Mouse (Mus musculus): ENCODE data around the gene Pgpep1. TPM values are rescaled to one million over a fixed set of nuclear protein-coding genes. Genes with fewer than 3 reads are reported as not detected.

Gene Pgpep1
- polyA plus RNA-seq, 1 experiment from 2014 or later, result 60.7 TPM

DNA sequence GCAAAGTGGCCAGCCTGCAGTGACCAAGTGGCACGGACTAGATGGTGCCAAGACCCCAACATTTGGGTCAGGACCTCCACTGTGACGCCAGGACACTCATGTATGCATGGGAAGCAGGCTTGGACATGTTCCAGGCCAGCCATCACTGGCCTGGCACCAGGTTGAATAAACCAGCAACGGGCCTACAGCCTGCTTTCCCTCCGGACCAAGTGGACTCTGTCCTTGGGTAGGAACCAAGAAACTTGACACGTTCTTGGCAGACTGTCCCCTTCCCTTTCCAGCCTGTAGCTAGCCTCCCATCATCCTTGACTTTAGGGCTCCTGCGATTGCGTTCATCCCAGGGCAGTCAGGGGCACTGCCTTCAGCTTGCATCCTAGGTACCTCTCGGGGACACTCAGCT is 27.4 kb upstream of the Pgpep1 start:
- 71% methylated on average over 8 of the region's 8 CpGs for WGBS
- Histone ChIP-seq H3K27ac (no peak overlapping the region; the same call in 1 of the 2 replicates), H3K27me3 (no peaks in the 10 kb centered on the region), H3K4me3 (no peak overlapping the region), H3K36me3 (no peaks in the 10 kb centered on the region), H3K9me3 (no peaks in the 10 kb centered on the region), H3K4me1 (peaks cover 41% of the 10 kb centered on the region), H3K9ac (no peak overlapping the region), H3K4me2 (no peak overlapping the region)
- ATAC-seq (ENCODE audit: insufficient number of reproducible peaks, low FRiP score, low TSS enrichment, low read depth), result no peak

DNA sequence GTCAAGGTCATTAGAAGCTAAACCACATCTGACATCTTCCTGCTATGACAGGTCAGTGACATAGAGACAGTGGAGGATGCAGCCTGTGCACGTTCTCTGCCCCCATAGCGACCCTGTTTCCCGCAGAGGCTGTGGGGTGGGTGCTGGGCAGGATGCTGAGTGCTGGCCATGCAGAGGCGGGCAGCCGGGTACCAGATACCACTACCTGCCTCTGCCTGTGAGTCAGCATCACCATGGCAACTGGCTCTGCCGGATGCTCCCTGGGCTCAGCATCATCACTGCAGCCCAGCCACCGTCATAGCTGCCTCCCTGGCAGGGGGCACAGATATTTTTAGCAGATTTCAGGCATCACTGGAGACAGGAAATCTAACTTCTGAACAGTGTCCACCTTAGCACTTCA is 24.1 kb upstream of the Pgpep1 start:
- H3K9ac ChIP-seq, result no peak overlapping the region
- H3K36me3 ChIP-seq, result peaks cover 10% of the 10 kb centered on the region
- ATAC-seq (ENCODE audit: insufficient number of reproducible peaks, low FRiP score, low TSS enrichment, low read depth), result no peak
- H3K4me3 ChIP-seq, result no peak overlapping the region
- WGBS, result 45% methylated on average over 7 of the region's 7 CpGs
- H3K27ac ChIP-seq, result no peak overlapping the region
- no peaks in the 10 kb centered on the region for H3K9me3 ChIP-seq
- H3K27me3 ChIP-seq, result no peaks in the 10 kb centered on the region
- peaks cover 28% of the 10 kb centered on the region for H3K4me1 ChIP-seq
- no peak overlapping the region for H3K4me2 ChIP-seq

DNA sequence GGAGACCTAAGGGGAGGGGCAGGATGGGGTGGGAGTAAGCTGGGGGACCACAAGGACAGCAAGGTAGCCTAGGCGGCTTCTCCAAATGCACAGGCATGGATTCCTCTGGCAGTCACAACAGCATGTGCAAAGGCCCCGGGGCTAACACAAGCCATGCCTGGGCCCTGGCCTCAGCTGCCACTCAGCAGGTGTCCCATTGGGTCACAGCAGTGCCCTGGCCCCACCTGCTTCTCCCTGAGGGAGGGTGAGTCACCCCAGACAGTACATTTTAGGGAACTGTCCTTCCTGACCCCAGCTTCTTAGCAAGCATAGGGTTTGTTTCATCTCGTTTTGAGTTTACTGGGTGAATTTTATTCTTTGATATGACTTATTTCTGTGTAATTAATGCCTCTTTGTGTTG is 22.5 kb upstream of the Pgpep1 start:
- WGBS, result 61% methylated on average over 3 of the region's 3 CpGs
- H3K27ac ChIP-seq, result peak overlapping the region; percentile 80
- no peaks in the 10 kb centered on the region for H3K9me3 ChIP-seq
- peak overlapping the region; percentile 33 for H3K4me2 ChIP-seq
- peaks cover 20% of the 10 kb centered on the region for H3K4me1 ChIP-seq
- ATAC-seq (ENCODE audit: insufficient number of reproducible peaks, low FRiP score, low TSS enrichment, low read depth), result no peak
- no peak overlapping the region for H3K4me3 ChIP-seq
- peaks cover 26% of the 10 kb centered on the region for H3K36me3 ChIP-seq
- no peak overlapping the region for H3K9ac ChIP-seq
- H3K27me3 ChIP-seq, result no peaks in the 10 kb centered on the region

DNA sequence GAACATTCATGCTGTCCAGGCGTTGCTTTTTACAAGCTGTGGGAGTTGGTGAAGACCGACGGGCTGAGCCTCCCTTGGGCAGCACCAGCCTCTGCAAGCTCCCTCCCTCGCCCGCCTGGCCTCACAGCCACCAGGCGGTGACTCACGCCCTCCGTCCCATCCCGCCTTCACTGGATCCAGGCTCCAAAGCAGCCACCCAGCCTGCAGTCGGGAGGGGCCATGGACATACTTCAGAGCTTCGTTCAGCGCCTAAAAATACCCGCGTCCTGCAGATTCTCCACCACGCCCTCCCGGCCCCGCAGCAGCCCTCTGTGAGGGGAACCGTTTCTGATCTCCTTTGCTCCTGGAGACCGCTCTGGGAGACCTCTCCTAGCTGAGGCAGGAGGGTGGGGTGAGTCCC is 22.0 kb upstream of the Pgpep1 start:
- peak overlapping the region; percentile 33 for H3K4me2 ChIP-seq
- no peak overlapping the region for H3K4me3 ChIP-seq
- peak; percentile 56 for ATAC-seq (ENCODE audit: insufficient number of reproducible peaks, low FRiP score, low TSS enrichment, low read depth)
- no peaks in the 10 kb centered on the region for H3K9me3 ChIP-seq
- H3K4me1 ChIP-seq, result peaks cover 15% of the 10 kb centered on the region
- WGBS, result 3% methylated on average over 19 of the region's 19 CpGs
- H3K9ac ChIP-seq, result 0 out of 2 replicates have a peak overlapping the region, but pooled peaks have one; percentile 14
- no peaks in the 10 kb centered on the region for H3K27me3 ChIP-seq
- peak overlapping the region; percentile 80 for H3K27ac ChIP-seq
- peaks cover 31% of the 10 kb centered on the region for H3K36me3 ChIP-seq

DNA sequence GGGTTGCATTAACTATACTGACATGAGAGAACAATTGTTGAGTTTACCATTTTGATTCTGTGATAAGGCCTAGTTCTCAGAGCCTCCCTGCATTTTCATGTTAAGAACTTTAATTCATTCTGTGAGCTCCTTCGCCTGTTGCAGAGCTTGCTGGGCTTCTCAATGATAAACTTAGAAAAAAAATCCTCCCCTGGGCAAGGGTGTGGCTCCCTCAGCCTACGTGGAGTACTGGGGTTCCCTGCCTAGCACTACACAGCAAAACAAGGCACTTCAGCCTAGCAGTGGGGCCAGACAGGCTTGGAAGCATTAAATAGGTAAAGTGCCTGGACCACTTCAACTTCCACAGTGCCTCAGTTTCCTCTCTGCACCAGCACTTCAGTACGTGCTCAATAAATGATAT is 21.2 kb upstream of the Pgpep1 start:
- no peaks in the 10 kb centered on the region for H3K27me3 ChIP-seq
- no peak overlapping the region for H3K4me2 ChIP-seq
- WGBS, result 57% methylated on average over 3 of the region's 3 CpGs
- H3K4me1 ChIP-seq, result peaks cover 15% of the 10 kb centered on the region
- H3K27ac ChIP-seq, result 0 out of 2 replicates have a peak overlapping the region, but pooled peaks have one; percentile 80
- no peaks in the 10 kb centered on the region for H3K9me3 ChIP-seq
- no peak overlapping the region for H3K4me3 ChIP-seq
- H3K36me3 ChIP-seq, result peaks cover 32% of the 10 kb centered on the region
- no peak for ATAC-seq (ENCODE audit: insufficient number of reproducible peaks, low FRiP score, low TSS enrichment, low read depth)
- no peak overlapping the region for H3K9ac ChIP-seq

DNA sequence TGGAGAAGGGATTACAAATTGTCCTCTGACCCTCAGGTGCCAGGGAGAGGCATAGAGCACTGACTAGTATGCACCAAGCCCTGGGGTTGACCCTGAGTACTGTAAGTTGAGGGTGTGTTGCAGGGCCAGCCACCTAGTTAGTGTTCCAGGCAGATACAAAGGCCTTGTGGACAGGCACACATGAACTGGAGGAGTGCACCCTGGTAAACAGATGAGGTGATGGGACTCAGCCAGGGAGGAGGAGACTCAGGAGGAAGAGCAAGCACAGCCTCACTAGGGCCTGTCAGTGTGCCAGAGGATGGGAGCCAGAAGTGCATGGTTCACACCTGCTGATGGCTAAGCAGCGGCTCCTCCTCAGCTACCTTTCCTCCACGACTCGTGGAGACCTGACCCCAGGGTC is 19.9 kb upstream of the Pgpep1 start:
- peaks cover 15% of the 10 kb centered on the region for H3K4me1 ChIP-seq
- no peaks in the 10 kb centered on the region for H3K27me3 ChIP-seq
- H3K4me3 ChIP-seq, result no peak overlapping the region
- H3K9ac ChIP-seq, result no peak overlapping the region
- H3K9me3 ChIP-seq, result no peaks in the 10 kb centered on the region
- 77% methylated on average over 3 of the region's 3 CpGs for WGBS
- peaks cover 36% of the 10 kb centered on the region for H3K36me3 ChIP-seq
- no peak overlapping the region; the same call in 1 of the 2 replicates for H3K27ac ChIP-seq
- no peak overlapping the region for H3K4me2 ChIP-seq
- no peak for ATAC-seq (ENCODE audit: insufficient number of reproducible peaks, low FRiP score, low TSS enrichment, low read depth)

DNA sequence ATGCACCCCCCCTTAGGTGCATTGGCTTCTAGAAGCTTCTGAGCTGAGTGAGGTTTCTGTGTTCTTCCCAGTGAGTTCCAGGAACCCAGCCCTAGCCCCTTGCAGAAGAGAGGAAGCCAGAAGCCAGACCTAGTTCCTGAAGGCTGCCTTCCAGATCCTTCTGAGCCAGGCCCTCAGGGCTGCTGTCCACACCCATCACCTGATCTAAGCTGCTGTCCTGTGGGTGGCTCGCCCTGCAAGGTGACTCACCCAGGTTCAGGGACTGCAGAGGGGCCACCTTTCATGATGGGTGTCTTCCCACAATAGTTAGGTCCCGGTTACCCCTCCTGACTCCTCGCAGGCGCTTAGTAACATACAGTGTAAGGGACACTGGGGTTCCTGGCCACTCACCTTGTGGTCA is 19.2 kb upstream of the Pgpep1 start:
- no peaks in the 10 kb centered on the region for H3K9me3 ChIP-seq
- ATAC-seq (ENCODE audit: insufficient number of reproducible peaks, low FRiP score, low TSS enrichment, low read depth), result no peak

DNA sequence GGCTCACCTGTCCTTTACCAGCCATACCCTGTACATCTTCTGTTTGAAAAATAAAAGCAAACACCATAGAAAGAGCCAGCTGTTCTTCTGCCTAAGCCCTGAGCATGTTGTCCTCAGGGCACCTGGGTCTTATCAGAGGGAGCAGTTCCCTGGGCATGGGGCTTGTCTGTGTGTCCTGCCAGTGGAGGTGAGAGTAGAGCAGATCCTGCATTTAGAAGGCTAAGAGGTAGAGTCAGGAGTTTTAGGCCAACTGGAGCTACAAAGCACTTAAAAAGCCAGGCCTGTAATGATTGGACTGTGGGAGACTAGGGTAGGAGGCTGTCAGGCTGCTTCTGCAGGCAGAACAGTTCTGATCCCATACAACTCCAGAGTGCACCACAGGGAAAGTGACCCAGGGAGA is 18.5 kb upstream of the Pgpep1 start:
- peaks cover 28% of the 10 kb centered on the region for H3K4me1 ChIP-seq
- H3K4me2 ChIP-seq, result no peak overlapping the region
- no peaks in the 10 kb centered on the region for H3K9me3 ChIP-seq
- H3K27me3 ChIP-seq, result no peaks in the 10 kb centered on the region
- no peak overlapping the region for H3K9ac ChIP-seq
- H3K27ac ChIP-seq, result no peak overlapping the region
- no peak for ATAC-seq (ENCODE audit: insufficient number of reproducible peaks, low FRiP score, low TSS enrichment, low read depth)
- H3K36me3 ChIP-seq, result peaks cover 36% of the 10 kb centered on the region
- H3K4me3 ChIP-seq, result no peak overlapping the region

More for the DNA sequence above, 19.2 kb upstream of the Pgpep1 start:
- H3K27ac ChIP-seq, result no peak overlapping the region
- peaks cover 36% of the 10 kb centered on the region for H3K36me3 ChIP-seq
- no peak overlapping the region for H3K4me2 ChIP-seq
- WGBS, result 87% methylated on average over 4 of the region's 4 CpGs
- no peak overlapping the region for H3K4me3 ChIP-seq
- no peaks in the 10 kb centered on the region for H3K27me3 ChIP-seq
- peaks cover 21% of the 10 kb centered on the region for H3K4me1 ChIP-seq
- no peak overlapping the region for H3K9ac ChIP-seq

DNA sequence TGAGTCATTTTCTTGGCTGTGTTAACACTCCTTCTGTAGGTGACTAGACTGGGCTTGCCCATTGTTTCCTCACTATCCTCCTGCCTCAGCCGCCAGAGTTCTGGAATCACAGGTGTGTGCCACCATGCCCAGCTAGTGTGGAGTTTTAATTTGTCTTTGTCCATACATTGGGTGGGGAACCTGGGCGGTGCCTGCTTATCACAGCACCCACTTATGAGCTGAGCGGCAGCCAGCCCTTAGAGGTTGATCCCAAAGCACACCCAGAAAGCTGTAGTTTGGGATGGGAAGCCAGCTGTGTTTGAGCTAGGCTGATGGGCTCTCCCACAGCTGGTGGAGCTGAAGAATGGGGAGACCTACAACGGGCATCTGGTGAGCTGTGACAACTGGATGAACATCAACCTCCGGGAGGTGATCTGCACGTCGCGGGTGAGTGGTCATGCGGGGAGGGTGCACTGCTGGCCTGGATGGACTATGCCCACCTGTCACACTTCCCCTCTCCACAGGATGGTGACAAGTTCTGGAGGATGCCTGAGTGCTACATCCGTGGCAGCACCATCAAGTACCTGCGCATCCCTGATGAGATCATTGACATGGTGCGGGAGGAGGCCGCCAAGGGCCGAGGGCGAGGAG is 17.4 kb upstream of the Pgpep1 start:
- Histone ChIP-seq H3K4me1 (peaks cover 29% of the 10 kb centered on the region), H3K4me3 (no peak overlapping the region), H3K9ac (no peak overlapping the region), H3K4me2 (no peak overlapping the region), H3K27me3 (no peaks in the 10 kb centered on the region), H3K36me3 (peaks cover 36% of the 10 kb centered on the region), H3K9me3 (no peaks in the 10 kb centered on the region), H3K27ac (no peak overlapping the region)
- no peak for ATAC-seq (ENCODE audit: insufficient number of reproducible peaks, low FRiP score, low TSS enrichment, low read depth)
- WGBS, result 93% methylated on average over 15 of the region's 15 CpGs

DNA sequence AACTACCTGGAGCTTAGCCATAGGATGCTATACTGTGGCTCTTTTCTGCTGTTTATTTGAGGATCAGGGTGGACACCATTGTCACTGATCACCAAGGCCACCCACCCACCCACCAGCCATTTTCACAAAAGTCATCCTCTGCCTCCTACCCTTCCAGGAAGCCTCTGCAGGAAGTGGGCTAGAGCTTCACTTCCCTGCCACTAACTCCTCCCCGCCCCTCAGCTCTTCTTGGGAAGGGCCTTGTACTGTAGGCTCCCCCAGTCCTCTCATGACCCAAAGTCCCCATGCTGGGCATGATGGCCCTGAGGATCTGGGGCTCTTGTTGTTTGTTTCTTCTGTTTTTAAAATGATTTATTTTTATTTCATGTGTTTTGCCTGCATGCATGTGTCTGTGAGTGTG is 15.1 kb upstream of the Pgpep1 start:
- Histone ChIP-seq H3K36me3 (peaks cover 36% of the 10 kb centered on the region), H3K4me1 (peaks cover 18% of the 10 kb centered on the region), H3K27me3 (no peaks in the 10 kb centered on the region), H3K4me3 (no peak overlapping the region), H3K9me3 (no peaks in the 10 kb centered on the region), H3K27ac (no peak overlapping the region), H3K4me2 (no peak overlapping the region), H3K9ac (no peak overlapping the region)
- 75% methylated on average over 1 of the region's 1 CpGs for WGBS
- no peak for ATAC-seq (ENCODE audit: insufficient number of reproducible peaks, low FRiP score, low TSS enrichment, low read depth)

DNA sequence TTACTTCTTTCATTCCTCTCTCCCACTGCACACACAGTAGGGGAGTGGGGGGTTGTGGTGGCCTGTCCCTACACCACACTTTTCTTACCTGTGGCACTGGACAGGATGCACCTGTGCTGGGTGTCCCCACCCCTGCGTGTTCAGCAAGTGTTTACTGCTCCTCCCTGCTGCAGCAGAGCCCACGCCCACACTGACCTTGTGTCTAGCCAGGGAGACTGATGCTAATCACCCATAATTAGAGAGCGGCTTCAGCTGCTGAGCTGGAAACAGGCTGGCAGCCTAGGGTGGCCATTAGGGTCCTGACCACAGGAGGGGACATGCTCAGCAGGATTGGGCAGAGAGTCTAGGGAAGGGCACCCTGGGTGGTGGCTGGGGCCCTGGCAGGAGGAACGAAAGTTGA is 14.5 kb upstream of the Pgpep1 start:
- Histone ChIP-seq H3K36me3 (peaks cover 30% of the 10 kb centered on the region), H3K4me1 (peaks cover 18% of the 10 kb centered on the region), H3K27me3 (no peaks in the 10 kb centered on the region), H3K27ac (no peak overlapping the region; the same call in none of the 2 replicates), H3K9me3 (no peaks in the 10 kb centered on the region), H3K4me2 (no peak overlapping the region), H3K9ac (peak overlapping the region; percentile 17; the same call in 1 of the 2 replicates), H3K4me3 (no peak overlapping the region; the same call in 1 of the 2 replicates)
- no peak for ATAC-seq (ENCODE audit: insufficient number of reproducible peaks, low FRiP score, low TSS enrichment, low read depth)
- WGBS, result 73% methylated on average over 4 of the region's 4 CpGs

DNA sequence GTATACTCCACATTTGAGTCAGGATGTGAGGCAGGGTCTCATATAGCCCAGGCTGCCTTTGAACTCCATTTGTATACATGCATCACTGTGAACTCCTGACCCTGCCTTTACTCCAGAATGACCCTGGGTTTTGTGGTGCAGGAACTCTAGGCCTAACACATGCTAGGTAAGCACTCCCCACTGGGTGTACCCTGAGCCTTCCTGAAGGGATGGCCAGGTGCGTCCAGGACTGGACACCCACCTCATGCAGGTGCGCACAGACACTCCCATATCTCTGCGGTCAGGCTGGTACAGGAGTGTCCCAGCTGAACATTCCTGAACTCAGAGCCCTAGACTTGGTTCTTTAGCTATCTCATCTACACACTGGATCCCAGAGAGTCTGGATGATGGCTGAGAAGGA is 13.9 kb upstream of the Pgpep1 start:
- WGBS, result 90% methylated on average over 3 of the region's 3 CpGs
- H3K4me1 ChIP-seq, result peaks cover 18% of the 10 kb centered on the region
- ATAC-seq (ENCODE audit: insufficient number of reproducible peaks, low FRiP score, low TSS enrichment, low read depth), result no peak

More for the DNA sequence above, 13.9 kb upstream of the Pgpep1 start:
- Histone ChIP-seq H3K9ac (peak overlapping the region; percentile 50), H3K27ac (peak overlapping the region; percentile 97), H3K4me3 (peak overlapping the region; percentile 69), H3K4me2 (peak overlapping the region; percentile 61), H3K27me3 (no peaks in the 10 kb centered on the region), H3K36me3 (peaks cover 24% of the 10 kb centered on the region), H3K9me3 (no peaks in the 10 kb centered on the region)
